Mouse (Mus musculus): ENCODE results near the gene Cdh18.
"Not testable (repeated sequence)": the region's sequence is repeated elsewhere in the genome, so short reads cannot be mapped to it uniquely, and the experiment has no call there.

Cdh18 gene

GRCm38 (mm10) chr15:22548711-22549271 lies at the start of gene Cdh18:
Gene Cdh18 (plus strand): TSS chr15:22549022.
- DNase-seq (ENCODE audit: low spot score in 2 of 2), result no peak

DNA sequence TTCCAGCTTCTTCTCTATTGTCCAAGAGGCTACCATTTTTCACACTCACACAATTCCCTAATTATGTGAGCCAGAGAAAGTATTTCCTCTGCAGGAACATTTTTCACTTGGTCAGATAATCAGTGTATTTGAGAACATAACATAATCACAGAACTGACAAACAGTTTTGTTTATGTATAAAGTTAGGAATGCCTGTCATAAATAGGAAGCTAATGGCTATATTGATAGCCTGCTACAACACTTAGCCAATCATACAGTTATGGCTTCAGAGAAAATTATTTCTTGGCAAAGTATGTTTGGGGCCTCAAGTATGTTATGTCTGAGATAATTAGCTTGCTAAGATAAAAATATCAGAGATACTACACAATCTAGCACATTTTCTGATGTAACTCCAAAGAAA lies 37.6 kb upstream of the Cdh18 start:
- DNase-seq (ENCODE audit: low spot score in 2 of 2), result no peak

DNA sequence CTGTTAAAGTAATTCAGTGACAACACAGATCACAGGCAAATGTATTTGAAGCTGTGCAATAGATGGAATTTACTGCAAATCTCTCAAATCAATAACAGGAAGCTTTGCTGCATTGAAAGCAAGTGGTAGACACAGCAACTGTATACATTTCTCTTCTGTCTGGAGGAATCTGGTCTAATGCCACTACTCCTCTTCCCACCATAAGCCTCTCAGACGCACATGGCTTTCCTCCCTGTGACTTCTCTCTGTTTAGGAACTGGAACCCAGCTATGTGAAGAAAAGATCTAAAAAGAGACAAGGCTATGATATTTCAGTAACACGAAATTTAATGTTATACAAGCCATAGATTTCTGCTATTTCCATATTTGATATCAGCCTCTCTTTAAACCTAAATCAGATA lies 13.0 kb upstream of the Cdh18 start:
- no peak for DNase-seq (ENCODE audit: low spot score in 2 of 2)

GRCm38 (mm10) chr15:22577974-22578616 lies 29.3 kb downstream of the Cdh18 start:
- no peak for DNase-seq (ENCODE audit: low spot score in 2 of 2)

DNA sequence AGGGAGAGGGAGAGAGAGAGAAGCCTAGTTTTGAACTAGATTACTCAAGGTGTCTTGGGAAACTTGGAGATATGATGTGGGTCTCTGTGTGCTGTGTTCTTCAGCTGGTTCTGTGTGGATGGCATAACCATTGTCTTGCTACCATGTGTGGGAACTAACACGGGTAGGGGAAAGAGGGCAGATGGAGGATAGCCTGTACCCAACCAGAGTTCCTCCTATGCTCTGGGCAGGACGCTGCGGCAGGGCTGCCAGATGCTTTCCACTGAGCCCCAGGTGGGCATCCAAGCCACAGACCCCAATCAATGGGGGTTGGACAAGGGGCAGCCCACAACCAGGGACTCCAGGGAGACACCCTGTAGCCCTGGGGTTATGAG lies 29.8 kb downstream of the Cdh18 start:
- DNase-seq (ENCODE audit: low spot score in 2 of 2), result no peak

DNA sequence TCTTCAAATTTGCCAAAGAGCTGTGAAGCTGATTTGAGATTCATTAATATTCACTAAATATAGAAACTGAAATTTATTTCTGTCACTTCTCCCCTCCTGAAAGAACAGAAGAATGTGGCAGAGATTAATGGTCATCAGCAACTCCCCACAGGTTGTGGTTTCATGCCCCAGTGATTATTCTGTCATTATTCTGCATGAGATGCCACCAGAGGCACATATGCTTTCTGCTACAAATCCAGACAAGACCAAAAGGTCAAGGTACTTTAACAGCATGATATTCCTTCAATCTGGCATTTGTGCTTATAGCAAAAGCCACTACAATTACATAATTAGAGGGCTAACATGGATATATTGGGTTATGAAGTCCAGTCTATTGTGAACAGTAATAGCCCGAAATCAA lies 35.8 kb downstream of the Cdh18 start:
- no peak for DNase-seq (ENCODE audit: low spot score in 2 of 2)

DNA sequence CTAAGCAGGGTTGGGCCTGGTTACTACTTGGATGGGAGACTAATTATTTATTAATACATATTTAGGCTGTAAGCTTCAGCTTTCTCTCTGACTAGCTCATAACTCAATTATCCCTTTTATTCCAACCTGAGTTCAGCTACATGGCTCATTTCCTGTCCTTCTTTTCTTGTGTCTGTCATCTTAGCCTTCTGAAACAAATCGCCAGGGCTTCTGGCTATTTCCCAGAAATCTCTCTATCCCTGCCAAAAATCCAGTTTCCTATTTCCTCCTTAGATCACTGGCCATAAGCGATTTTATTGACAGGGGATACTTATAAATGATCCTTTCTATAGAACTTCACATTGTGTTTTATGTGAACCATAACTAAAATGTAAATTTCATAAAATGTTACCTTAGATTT lies 167.6 kb downstream of the Cdh18 start:
- no peak for DNase-seq (ENCODE audit: low spot score in 2 of 2)

GRCm38 (mm10) chr15:22717681-22718080 lies 168.9 kb downstream of the Cdh18 start:
- DNase-seq (ENCODE audit: low spot score in 2 of 2), result no peak

DNA sequence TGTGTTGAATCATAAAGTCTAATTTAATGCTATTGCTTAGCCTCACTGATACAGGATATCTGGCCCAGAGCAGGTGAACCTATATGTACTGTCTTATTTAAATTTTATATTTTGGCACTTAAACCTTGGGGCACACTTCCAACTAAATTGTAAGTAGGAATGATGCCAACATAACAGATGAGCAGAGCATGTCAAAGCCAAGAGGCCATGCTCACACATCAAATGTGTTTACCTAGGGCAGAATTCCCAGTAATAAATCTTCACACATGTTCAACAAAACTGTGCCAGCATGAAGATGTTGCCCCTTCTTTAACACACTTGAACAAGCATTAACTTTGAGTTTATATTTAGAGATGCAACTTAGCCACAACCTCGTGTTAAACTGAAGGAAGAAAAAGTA lies 177.8 kb downstream of the Cdh18 start:
- DNase-seq (ENCODE audit: low spot score in 2 of 2), result no peak

GRCm38 (mm10) chr15:22733039-22733438 lies 184.2 kb downstream of the Cdh18 start:
- DNase-seq (ENCODE audit: low spot score in 2 of 2), result no peak

GRCm38 (mm10) chr15:22736165-22736564 lies 187.3 kb downstream of the Cdh18 start:
- DNase-seq (ENCODE audit: low spot score in 2 of 2), result no peak

DNA sequence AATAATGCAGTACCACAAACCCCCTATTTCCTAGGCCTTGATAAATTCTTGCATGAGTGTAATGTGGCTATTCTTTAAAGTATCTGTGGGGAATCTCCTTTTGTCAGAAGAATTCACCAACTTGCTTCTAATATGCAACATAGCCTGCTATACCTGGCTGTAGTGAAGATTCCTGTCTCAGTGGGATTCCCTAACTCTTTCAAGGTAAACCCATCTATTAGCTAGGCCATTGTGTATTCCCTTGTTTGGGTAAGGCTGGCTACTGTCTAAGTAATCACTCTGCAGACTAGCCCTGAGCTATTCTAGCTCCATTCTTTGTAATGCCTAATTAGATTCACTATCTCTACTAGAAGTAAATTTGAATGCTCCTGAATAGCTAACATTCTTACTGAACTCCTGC lies 212.4 kb downstream of the Cdh18 start:
- DNase-seq (ENCODE audit: low spot score in 2 of 2), result not testable (repeated sequence)

- DNase-seq (ENCODE audit: low spot score in 2 of 2), result not testable (repeated sequence)
Measured at GRCm38 (mm10) chr15:22766591-22766990, 217.8 kb downstream of the Cdh18 start.

DNA sequence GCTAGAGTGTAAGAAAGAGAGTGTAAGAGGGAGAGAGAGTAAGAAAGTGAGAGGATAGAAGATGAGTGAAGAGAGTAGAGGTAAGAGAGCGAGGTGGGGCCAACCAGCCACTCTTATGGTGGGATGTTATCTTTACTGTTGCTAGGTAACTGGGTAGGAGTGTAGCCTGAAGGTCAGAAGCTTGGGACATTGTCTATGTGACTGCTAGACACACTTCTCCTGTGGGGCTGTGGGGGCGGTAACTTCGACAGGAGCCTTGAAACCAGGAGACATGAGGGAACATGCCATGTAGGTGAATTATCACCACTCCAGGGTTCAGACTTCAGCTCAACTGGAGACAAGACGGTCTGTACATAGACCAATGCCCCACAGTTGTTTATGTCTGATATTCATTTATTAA lies 227.5 kb downstream of the Cdh18 start:
- no peak for DNase-seq (ENCODE audit: low spot score in 2 of 2)

DNA sequence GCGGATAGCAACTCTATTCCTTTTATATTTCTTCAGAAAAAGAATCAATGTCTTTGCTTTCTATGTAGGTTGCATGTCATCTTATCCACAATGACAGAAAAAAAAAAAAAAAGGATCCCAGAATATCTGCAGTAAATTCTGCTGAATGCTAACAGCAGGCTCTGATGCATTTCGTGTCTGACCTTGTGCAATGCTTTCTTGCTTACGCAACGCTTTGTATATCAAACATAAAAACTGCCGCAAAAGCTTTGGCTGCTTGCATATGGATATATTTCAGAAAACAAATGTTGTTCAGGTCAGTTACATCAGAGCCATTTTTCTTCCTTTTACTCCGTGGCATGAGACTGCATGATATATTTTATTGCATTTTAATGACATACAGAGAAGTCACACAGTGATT lies 240.9 kb downstream of the Cdh18 start:
- no peak for DNase-seq (ENCODE audit: low spot score in 2 of 2)

GRCm38 (mm10) chr15:22791791-22792190 lies 243.0 kb downstream of the Cdh18 start:
- DNase-seq (ENCODE audit: low spot score in 2 of 2), result no peak

- no peak for DNase-seq (ENCODE audit: low spot score in 2 of 2)
Measured at GRCm38 (mm10) chr15:22833127-22833526, 284.3 kb downstream of the Cdh18 start.

- DNase-seq (ENCODE audit: low spot score in 2 of 2), result no peak
Measured at GRCm38 (mm10) chr15:22837173-22837572, 288.4 kb downstream of the Cdh18 start.

- no peak for DNase-seq (ENCODE audit: low spot score in 2 of 2)
Measured at GRCm38 (mm10) chr15:22857704-22858103, 308.9 kb downstream of the Cdh18 start.

DNA sequence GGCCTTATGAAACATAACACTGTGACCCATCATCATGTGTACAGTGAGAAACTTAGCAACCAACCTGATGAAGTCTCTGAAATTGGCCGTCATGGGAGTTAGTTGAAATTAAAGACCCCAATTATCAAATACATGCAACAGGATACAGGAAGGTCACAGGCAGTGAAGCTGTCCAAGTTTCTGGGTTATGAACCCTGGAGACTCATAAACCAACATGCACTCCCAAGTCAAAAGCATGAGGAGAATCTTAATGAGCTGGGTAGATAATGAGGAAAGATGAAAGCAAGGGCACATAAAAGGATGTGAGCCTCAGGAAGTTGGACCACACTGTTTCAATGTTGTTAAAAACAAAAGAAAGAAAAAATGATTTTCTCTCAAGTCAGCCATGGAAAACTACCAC lies 321.9 kb downstream of the Cdh18 start:
- no peak for DNase-seq (ENCODE audit: low spot score in 2 of 2)

DNA sequence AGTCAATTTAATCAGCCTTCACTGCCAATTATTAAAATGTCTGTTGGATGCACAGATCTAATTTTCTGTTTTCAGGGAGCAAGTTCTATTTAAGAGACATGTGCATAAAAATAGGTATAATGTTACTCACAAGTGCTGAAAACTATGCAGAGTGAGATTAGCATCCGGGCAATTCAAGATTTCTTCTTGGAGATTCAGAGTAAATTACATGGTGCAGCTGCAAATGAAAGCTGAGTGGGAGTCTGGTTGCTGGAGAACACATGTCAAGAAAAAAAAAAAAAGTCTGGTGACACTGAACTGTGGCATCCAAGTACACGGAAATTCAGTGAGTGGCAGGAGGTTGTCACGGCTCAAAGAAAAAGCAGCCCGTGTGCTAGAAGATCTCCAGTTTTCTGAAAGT lies 348.9 kb downstream of the Cdh18 start:
- no peak for DNase-seq (ENCODE audit: low spot score in 2 of 2)

GRCm38 (mm10) chr15:22898208-22898607 lies 349.4 kb downstream of the Cdh18 start:
- DNase-seq (ENCODE audit: low spot score in 2 of 2), result no peak

- no peak for DNase-seq (ENCODE audit: low spot score in 2 of 2)
Measured at GRCm38 (mm10) chr15:22914444-22914843, 365.6 kb downstream of the Cdh18 start.

GRCm38 (mm10) chr15:22934293-22934692 lies 385.5 kb downstream of the Cdh18 start:
- no peak for DNase-seq (ENCODE audit: low spot score in 2 of 2)
